Mouse (Mus musculus): ENCODE data around the gene Olfr672.

GRCm38 (mm10) chr7:105032398-105032797 is 30.6 kb upstream of the Olfr672 start, which contains the start of gene Olfr676:
- TF ChIP-seq POLR2A (IDR thresholded peaks at IDR 0.05; ENCODE audit: insufficient read depth, low read depth, low read length): no peak
- no peak for TF ChIP-seq EP300 (IDR thresholded peaks at IDR 0.05; ENCODE audit: insufficient read depth, low read depth, low read length)
